Mouse (Mus musculus) megakaryocyte progenitor cell, adult 5-6 weeks (primary cell): ENCODE results near the gene Gm1993. TPM values are rescaled to one million over a fixed set of nuclear protein-coding genes. Genes with fewer than 3 reads are reported as not detected.
"Not testable (repeated sequence)": the region's sequence is repeated elsewhere in the genome, so short reads cannot be mapped to it uniquely, and the experiment has no call there.

Source experiments
- ATAC-seq: replicated peaks from 2 replicates; pipeline ENCODE4 v1.8.0; 2016; ENCODE audit warnings: mild to moderate bottlenecking, moderate TSS enrichment, inconsistent platforms; ENCODE audit not compliant: poor library complexity
- total RNA-seq, 2 experiments: library from RNA; stranded (forward) in 1 of 2; stranded (reverse) in 1 of 2; fragments of 157-497, 149-512 nt in 1 of 2; fragments of 200-1000 nt in 1 of 2; gene quantifications; 2 replicates each; pipeline versions ENCODE4 v1.2.3 to v1.2.4; 2015 to 2017

The Gm1993 gene
- total RNA-seq (2015) (not detected in 2 replicates), total RNA-seq (2017) (not detected in 2 replicates)

- not testable (repeated sequence) for ATAC-seq
Observed at GRCm38 (mm10) chrX:25570352-25570751, at the start of gene Gm1993. TSS of gene Gm1993 (minus strand) at chrX:25570452.
